Mouse (Mus musculus) lung, postnatal 0 days (tissue): ENCODE measurements around the gene Bptf.

Source experiments
- CTCF ChIP-seq: IDR thresholded peaks from 2 replicates; pipeline ENCODE4 v1.5.1; 2016; ENCODE audit warnings: antibody characterized with exemption, mild to moderate bottlenecking
- EP300 ChIP-seq: IDR thresholded peaks from 2 replicates; pipeline ENCODE4 v1.6.1; 2016; ENCODE audit warnings: antibody characterized with exemption, mild to moderate bottlenecking, control low read depth

- TF ChIP-seq CTCF, result no peak
- no peak for TF ChIP-seq EP300
These were observed 46.1 kb downstream of the Bptf start for GRCm38 (mm10) chr11:107085866-107086265.
